Mouse (Mus musculus): ENCODE results near the gene Tmem132e. TPM values are rescaled to one million over a fixed set of nuclear protein-coding genes. Genes with fewer than 3 reads are reported as not detected.
A peak's percentile ranks its signal among the peaks of the same experiment; 100 is the strongest.

Gene Tmem132e
- under 1 TPM; 0.05 to 0.12 TPM for total RNA-seq (2021)

DNA sequence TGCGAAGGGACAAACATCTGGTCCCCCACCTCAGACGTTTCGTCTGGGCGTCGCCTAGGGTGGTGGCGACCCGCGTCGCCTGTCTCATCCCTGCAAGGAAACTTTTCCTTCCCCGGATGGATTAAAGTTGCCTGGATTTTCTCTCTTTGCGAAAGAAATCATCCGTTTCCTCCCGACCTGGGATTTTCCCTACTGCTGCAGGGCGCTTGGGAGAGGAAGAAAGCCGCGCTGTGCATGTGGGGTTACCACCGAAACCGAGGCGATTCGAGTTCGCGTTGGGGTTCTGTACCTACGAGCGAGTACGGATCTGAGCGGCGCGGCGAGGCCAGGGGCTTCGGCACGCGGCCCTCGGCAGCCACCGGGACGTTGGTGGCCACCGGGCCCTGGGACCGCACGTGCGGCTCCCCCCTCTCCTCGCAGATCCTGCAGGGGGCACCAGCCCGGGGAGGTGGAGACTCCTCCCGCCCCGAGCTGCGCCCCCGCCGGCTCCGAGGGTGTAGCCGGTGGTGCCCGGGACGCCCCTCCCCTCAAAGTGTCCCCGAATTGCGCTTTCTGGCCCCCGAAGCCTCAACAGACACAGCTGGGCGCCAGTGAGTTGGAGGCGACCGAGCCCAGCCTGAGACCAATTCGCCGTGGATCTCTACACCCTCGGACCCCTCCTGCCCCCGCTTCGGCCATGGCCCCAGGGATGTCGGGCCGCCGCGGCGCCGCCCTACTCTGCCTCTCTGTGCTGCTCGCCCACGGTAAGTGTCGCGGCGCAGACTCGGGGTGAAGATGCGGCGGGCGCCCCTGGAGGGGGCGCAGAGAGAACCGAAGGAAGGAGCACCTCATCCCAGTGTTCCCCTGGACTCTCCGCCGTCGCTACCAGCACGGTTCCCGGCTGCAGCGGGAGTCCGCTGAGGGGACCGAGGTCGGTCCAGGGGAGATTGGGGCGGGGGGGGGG is at the start of gene Tmem132e:
Gene Tmem132e, plus strand, starts transcription at position 530 of the 943 bp plus-strand sequence.
- peak; percentile 4 to 5 for DNase-seq
- intact Hi-C loops (cut with DNase I) = no loop called here

DNA sequence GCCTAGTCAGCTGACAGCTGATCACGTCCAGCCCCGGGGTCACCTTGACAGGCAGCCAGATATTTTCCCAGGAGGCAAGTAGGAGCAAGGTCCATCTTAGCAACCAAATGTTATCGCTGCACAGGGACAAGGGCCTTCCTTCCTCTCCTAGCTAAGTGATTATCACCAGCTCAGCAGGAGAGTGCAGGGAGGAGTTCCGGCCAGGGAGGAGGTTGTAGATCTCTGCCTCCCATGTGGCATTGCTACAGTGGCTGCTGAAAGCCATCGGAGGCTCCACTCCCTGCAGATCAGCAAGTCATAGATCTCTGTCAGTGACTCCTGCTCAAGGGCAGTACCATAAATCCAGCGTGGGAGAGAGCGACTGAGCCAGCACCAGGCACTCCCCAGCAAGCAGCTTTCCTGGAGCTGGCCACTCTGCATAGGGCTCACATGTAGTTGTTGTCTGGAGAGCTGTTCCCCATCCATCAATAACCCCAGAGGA is 48.7 kb upstream of the Tmem132e start:
- peak; percentile 13 to 32 for DNase-seq
- intact Hi-C loops (cut with DNase I) = no loop called here

DNA sequence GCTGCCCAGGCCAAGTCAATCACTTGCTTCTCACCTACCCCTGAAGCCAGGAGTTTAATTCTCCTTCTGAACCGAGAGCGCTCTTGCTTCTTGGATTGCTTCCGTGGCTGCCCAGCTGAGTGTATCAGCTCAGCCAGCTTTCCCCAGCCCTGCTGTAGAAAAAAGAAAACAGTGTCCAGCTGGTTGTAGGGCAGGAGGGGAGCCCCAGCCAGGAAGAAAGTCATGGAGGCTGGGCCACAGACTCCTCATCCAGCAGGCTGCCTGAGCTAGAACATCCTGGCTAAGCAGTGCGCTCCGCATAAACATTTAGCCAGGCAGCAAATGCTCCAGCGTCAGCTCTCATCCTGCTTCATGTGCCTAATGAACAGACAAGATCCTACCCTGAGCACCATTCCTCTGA is 48.3 kb upstream of the Tmem132e start:
- intact Hi-C loops (cut with DNase I) = no loop called here
- peak; percentile 1 to 10 for DNase-seq

DNA sequence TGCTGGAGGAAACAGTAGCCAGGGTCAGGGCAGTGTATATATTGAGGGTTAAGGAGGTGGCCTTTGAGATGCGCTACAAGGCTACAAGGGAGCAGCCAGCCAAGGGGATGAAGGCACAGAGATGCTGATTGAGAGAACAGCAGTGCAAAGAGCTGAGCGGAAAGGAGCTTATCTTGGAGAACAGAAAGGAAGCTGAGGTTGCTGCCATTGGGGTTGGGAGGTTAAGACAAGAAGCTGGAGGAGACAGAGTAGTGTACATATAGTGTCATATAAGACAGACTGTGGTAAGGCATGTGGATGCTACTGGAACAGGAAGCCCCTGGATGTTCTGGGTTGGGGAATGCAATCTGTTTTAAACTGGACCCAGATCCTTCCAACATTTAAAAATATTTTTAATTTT is 47.8 kb upstream of the Tmem132e start:
- intact Hi-C loops (cut with DNase I) = no loop called here
- no peak for DNase-seq

DNA sequence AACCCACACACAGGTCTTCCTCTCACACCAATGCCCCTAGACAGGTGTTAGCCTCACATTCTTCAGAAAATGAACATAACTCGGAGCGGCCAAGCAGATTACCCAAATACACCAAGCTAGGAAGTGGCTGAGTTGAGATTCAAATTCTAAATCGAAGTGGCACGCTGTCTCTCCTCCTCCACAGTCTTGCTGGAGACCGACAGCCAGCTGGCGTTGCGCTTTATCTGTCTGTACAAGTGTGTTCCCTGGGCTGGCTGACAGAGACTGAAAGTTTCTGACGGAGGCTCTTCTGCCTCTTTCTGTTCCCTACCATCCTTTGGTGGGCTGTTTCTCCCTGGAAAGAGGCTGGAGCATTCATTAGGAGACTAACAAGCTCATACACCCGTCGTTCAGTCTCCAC is 37.7 kb upstream of the Tmem132e start:
- intact Hi-C loops (cut with DNase I) = no loop called here
- DNase-seq = no peak

DNA sequence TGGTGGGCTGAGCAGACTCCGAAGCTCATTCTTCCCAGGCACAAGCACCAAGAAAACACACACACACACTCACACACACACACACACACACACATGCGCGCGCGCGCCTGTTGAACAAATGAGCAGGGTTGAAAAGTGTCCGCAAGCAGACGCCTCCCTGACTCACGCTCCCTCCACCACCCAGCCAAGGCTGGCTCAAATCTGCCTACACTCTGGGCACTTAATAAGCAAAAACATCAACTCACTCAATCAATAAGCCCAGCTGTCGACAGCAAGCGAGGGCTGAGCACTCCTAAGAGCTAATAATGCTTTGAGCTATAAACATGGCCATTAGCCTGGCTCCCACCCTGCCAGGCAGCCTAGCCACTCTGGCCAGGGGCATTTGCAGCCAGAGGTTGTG is 18.5 kb upstream of the Tmem132e start:
- DNase-seq = no peak
- intact Hi-C loops (cut with DNase I) = no loop called here

DNA sequence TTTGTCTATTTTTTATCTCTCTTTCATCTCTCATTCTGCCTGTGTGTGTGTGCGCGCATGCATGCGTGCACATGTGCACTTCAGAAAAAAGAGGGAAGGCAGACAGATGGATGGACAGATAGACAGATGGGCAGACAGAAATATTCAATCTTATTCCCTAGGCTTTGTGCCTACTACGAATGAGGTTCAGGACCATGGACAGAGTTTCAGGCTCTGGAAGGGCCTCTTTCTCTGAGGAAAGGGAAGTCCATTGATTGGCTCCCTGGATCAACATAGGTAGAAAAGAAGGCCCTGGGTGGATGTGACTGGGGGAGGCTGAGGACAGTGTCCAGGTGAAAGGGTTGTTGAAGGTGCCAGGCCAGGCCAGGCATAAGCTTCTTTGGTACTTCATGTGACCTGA is 17.1 kb upstream of the Tmem132e start:
- intact Hi-C loops (cut with DNase I) = no loop called here
- peak; percentile 25 to 49 for DNase-seq

DNA sequence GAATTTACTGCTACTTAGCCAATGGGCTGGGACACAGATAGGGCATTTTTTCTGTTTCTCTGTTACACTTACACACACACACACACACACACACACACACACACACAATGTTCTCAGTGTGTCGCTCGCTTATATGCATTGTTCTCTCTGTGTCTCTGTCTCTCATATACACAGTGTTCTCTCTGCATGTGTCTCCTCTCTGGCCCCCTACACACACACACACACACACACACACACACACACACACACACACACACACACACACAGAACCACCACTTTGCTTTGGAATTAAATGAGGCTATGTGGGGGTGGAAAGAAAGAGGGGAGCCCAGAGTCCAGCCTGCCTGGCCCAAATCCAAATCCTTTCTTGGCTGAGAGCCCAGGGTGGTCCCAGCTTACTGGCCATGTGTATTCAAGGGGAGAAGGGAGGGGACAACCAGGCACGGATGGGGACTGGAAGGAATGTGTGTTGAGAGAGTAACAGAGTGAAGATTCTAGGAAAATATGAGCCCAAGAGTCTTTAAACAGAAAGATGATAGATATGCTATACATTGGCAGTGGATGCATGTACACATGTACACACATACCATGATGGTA is 8.0 kb upstream of the Tmem132e start:
- DNase-seq = no peak
- intact Hi-C loops (cut with DNase I) = no loop called here

DNA sequence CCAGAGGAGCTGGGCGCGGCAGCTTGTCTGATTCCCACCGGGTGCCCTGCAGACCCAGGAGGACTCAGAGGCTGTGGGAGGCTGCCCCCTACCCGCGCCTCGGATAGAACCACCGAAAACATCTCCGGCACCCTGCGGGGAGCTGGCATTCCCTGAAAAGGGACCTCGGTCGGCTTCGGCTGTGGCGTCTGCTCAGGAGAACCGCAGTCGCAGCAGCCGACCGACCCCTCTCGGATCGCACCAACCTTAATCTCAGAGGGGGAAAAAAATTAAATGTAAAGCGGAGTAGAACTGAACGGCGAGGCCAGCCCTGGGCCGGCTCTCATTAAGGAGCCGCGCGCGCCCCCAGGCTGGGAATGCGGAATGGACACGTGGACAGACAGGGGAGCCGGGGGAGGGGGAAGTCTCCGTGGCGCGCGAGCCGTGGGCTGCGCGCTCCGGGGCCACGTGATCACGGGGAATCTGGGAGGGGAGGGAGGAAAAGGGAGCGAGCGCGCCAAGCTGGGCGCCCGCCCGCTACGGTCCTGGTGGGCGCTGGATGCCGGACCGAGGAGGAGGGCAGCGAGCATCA is 1.6 kb upstream of the Tmem132e start:
- peak; percentile 6 to 8 for DNase-seq
- intact Hi-C loops (cut with DNase I) = no loop called here

DNA sequence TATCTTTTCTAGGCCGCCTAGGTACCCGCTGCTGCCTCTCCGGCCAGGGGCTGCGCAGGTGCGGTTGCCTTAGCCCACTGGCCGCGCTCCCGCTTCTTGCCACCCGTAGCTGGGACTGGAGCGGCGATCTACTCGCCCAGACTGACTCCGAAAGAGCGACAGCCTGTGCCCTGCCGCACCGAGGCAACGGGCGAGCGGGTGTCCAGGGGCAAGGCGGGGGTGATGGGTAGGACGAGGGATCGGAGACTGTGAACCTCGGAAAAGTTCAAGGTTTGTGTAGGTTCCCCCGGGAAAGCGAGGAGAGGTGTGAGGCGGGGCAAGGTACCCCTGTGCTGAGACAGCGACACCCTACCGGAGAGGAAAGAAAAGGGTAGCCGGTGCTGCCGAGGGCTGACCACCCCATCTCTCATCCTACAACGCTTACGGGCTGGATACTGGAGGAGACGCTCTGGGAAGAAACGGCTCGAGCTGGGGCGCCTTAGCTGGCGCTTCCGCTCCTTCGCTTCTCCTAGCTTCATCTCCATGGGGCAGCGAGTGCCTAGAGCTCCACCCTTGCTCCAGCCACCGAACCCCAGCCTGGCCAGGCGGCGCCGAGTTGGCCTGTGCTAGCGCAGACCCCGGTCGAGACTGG is 874 bp upstream of the Tmem132e start:
- intact Hi-C loops (cut with DNase I) = no loop called here
- DNase-seq = peak in 1 of 2 experiments; percentile 6

DNA sequence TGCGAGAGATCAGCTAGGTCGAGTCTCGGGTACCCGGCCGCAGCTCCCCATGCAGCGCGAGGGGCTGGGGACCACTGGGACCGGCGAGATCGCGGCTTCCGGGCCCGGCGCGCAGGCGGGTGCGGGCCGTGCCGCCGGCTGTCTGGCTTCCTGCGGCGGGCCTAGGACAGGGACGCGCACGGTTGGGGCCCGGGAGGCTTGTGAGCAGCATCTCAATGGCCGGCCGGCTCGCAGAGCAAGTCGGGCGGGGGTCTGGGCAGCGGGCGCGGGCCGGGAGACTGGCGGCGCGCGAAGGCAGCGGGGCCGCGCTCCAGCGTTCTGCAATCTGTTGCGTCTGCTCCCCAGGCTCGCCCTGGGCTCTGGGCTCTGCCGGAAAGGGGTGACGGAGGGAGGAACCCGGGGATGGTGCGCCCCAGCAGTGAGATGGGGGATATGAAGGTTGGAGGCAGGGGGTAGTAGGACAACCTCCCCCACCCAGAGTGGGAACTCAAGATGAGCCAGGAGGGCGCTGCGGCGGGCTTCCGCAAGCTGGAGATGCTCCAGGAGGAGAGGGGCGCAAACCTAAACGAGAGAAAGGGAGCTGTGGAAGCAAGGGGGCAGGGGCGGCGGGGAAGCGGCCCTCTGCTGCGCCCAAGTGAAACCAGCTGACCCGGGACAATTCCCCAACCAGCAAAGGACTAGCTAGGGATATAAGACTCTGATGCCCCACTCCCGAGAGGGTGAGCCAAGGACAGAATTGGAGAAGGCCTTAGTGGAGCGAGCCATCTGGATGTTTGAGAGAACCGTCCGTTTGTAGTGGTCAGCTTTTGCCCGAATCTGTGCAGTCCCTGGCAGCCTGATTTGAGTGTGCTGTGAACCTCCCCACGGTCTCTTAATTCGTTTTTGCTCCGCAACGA is 944 bp downstream of the Tmem132e start:
- intact Hi-C loops (cut with DNase I) = no loop called here
- peak in 1 of 2 experiments; percentile 6 for DNase-seq

DNA sequence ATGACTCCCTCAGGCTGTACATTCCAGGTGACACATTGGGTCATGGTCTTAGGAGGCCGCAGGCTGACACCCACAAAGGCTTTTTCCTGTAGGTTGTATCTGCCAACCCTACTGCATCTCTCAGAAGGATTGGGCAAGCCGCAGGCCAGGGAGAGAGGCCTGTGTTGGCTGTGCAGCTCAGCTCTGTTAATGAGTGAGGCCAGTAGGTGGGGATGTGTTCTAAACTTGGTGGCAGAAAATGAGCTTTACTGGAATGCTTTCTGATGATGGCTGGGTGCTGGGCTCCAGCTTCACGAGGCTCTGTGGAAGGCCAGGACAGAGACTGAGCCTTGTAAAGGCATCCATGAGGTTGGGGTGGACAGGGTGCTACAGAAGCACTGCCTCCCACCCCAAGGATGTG is 3.6 kb downstream of the Tmem132e start:
- no peak for DNase-seq
- intact Hi-C loops (cut with DNase I) = no loop called here

DNA sequence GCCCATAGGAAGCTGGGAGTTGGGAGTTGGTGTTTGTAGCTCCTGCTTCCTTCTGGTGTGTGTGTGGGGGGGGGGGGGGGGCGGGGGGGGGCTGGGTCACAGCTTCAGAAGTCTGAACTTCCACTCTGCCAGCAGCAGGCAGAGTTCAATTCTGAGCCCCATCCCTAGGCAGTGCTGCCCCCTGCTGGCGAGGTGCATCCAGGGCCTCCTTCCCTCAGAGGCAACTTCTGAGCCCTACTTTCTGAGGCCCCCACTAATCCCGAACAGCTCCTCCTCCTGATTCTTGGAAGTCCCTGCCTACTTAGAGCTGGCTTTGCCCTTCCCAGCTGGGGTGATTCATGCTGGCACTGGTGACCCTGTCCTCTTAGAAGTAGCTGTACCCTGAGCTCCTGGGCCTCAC is 10.9 kb downstream of the Tmem132e start:
- intact Hi-C loops (cut with DNase I) = loop anchor here (1.0 kb wide), 1 partner anchor 164 kb away; no protein-coding TSS in a partner anchor
- DNase-seq = peak; percentile 8 to 44

DNA sequence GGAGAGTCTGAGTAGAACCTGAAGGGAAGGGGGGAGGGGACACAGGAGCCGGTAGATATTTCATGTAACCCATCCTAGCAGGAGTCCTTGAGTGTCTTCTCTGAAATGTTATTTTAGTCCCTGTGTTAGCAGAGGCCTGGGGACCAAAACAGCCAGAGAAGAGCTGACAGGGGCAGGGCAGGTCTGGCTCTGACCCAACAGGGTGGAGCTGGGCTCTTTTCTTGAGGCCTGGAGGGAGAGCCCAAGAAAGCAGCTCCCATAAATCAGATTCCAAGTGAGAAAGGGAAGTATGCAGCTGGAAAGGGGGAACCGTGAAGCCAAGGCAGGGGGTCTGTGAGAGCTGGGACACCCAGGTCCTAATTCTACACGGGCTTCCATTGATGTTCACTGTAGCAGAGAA is 16.9 kb downstream of the Tmem132e start:
- intact Hi-C loops (cut with DNase I) = no loop called here

DNA sequence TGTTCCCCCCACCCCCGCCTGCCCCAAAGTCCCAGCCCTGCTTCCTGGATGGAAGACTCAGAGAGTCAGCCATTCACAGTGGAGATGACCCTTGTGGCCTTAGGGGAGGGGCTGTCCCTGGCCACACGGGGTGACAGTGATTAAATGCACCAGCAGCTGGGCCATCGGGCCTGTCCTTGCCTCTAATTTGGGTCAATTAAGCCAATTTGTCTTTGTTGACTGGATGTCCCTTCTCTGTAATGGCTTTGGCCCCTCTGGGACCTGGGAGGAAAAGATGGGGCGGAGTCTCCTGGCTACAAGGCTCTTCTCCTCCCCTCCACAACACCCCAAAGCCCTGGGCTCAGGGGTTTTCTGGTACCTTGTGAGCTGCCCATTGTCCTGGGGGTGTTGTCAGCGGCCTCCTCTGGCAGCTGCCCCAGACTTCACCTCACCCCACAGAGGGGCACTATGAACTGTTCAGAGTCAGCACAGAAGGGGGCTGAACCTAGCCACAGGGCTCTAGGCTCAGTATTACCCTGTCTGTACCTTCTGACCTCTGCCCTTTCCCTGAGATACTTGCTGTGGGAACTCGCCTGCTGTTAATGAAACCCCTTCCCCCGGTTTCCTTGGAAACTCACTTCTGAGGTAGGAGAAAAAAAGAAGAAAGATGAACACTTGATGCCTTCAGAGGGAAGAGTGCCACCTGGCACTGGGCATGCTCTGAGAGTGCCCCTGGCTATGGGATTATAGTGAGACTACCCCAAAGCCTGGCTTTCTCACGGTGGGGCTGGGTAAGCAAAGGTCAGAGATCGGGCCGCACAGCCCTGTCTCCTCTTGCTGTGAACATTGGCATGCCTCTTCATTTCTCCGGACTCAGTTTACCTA is 17.9 kb downstream of the Tmem132e start:
- DNase-seq = no peak
- intact Hi-C loops (cut with DNase I) = no loop called here

More for the DNA sequence above, 16.9 kb downstream of the Tmem132e start:
- no peak for DNase-seq

DNA sequence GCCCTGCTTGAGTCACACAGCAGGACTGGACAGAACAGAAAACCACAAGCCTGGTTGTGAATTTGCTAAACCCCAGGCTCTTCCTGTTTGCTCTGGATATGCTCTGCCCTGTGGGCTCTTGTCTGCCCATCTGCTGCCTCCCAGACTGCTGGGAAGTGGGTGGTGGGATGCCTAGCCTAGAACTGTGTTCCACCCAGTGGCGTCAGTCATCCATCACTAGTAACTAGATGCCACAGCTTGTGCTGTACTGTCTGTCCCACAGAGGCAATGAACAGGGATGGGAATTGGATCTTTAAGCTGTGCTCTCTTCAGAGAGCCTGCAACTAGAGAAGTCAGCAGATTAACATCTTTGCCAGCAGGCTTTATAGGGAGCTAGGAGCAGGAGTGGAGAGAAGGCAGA is 23.8 kb downstream of the Tmem132e start:
- intact Hi-C loops (cut with DNase I) = no loop called here
- no peak for DNase-seq

DNA sequence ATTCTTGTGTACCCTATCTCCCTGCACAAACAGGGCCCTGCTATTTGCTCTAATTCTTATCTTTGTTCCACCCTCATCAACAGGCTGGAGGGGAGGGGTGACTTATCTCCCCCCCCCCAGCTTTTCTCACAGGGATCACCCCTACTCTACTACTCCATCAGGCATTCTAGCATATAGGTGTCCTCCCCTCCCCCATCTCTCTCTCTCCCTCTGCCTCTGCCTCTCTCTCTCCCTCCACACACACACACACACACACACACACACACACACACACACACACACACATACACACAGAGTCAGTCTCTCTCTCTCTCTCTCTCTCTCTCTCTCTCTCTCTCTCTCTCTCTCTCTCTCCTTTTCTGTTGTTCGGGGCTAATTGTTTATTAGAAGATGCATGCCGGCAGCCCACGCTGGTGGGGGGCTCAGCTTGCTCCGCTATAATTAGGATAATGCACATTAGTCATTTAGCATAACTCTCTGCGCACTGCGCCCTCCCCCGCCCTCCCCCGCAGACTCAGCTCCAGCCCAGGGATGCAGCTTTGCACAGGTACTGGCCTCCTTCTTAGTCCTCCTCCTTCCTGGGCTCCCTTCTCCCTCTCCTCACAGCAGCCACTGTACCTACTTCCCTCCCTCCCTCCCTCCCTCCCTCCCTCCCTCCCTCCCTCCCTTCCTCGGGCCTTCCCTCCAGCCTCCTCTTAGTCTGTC is 29.8 kb downstream of the Tmem132e start:
- no peak for DNase-seq
- intact Hi-C loops (cut with DNase I) = no loop called here

DNA sequence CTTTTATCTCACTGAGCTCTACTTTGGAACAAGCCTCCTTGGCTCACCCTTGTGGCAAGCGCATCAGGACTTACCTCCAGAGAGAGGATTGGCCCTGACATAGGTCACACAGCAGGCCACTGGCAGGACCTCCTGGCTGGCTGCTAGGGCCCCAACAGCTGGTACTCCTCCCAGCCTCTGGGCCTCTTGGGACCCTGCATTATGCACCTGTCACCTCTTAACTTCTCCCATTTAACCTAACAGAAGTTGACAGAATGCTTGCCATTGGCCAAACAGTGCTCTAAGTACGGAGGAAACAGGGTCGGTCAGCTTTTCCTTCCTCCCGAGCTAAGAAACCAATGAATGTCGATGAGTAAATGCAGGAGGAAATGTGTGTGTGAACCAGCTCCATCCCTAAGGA is 33.2 kb downstream of the Tmem132e start:
- intact Hi-C loops (cut with DNase I) = no loop called here
- no peak for DNase-seq

DNA sequence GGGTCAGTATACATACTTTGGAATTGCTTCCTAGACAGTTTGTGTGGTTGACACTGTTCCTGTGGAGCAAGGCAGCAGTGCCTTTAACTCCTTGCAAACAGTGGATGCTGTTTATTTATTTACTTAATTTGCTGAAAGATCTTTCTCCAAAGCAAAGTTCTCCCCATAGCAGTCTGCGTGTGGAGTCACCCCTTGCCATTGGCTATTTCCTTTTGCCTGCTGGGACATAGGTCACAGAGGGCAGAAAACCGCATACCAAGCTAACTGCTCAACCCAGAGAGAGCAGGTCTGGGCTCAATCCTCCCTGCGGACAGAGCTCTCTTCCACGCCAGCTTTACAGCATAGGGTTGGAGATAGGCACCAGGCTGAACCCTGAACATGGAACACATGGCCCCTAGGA is 34.8 kb downstream of the Tmem132e start:
- DNase-seq = no peak
- intact Hi-C loops (cut with DNase I) = no loop called here

Measured in heart, postnatal 10 days (tissue).